13 mouse cellular contexts compared by ENCODE assay signal in genomic region chr13:58111306-58111705, GRCm38 (mm10). TPM values are rescaled to one million over a fixed set of nuclear protein-coding genes. Genes with fewer than 3 reads are reported as not detected.
A peak's percentile ranks its signal among the peaks of the same experiment; 100 is the strongest.
DNase-seq lines count a peak whose midpoint lies in the region; ATAC-seq and TF ChIP-seq lines count a peak whose summit lies in the region.
"Had no signal": no experiment of that assay in that cellular context is flagged by ENCODE, and none has a peak within 500 bp of the region (broad histone marks: within the 10 kb centered on the region; RNA-seq: fewer than 3 reads in every experiment).

No protein-coding gene starts in this region.

- DNase-seq in embryonic facial prominence, embryonic 10.5 days (ENCODE audit: low spot score), result no peak
- DNase-seq in kidney, adult 2 months, result no peak
- no peak for DNase-seq in kidney, adult 18-20 months
- DNase-seq in right cerebral cortex, adult 18-20 months, result peak; percentile 40
- no peak for DNase-seq in right cerebral cortex, postnatal 10 days (ENCODE audit: low spot score in 2 of 2)
- peak; percentile 41 for DNase-seq in right cerebral cortex, postnatal 25 days
- no peak for DNase-seq in adrenal gland, adult 8-10 months
- DNase-seq: heart, postnatal 4 days; kidney, postnatal 4 days; left cerebral cortex, postnatal 4 days; thymus, postnatal 4 days had no signal

- peaks cover 18% of the 10 kb centered on the region for H3K4me1 ChIP-seq in embryonic facial prominence, embryonic 13.5 days
- H3K4me1 ChIP-seq in embryonic facial prominence, embryonic 10.5 days, result peaks cover 22% of the 10 kb centered on the region
- no peaks in the 10 kb centered on the region; the same call in 1 of the 2 replicates for H3K4me1 ChIP-seq in kidney, adult 2 months (ENCODE audit: control insufficient read depth, insufficient read depth, low read length)

- no peak overlapping the region for H3K27ac ChIP-seq in embryonic facial prominence, embryonic 13.5 days
- H3K27ac ChIP-seq in embryonic facial prominence, embryonic 10.5 days (replicated peaks), result no peak overlapping the region
- peak overlapping the region; percentile 62 for H3K27ac ChIP-seq in kidney, adult 2 months (ENCODE audit: insufficient read depth, low read depth, low read length)

- no peaks in the 10 kb centered on the region for H3K27me3 ChIP-seq in embryonic facial prominence, embryonic 13.5 days
- peaks cover 14% of the 10 kb centered on the region for H3K27me3 ChIP-seq in embryonic facial prominence, embryonic 10.5 days (replicated peaks; ENCODE audit: low read depth, poor library complexity, severe bottlenecking)
- H3K27me3 ChIP-seq in kidney, adult 2 months (replicated peaks; ENCODE audit: control insufficient read depth, insufficient read depth, low read length), result no peaks in the 10 kb centered on the region

- no peaks in the 10 kb centered on the region for H3K9me3 ChIP-seq in embryonic facial prominence, embryonic 13.5 days
- no peaks in the 10 kb centered on the region for H3K9me3 ChIP-seq in embryonic facial prominence, embryonic 10.5 days

- no peak overlapping the region for H3K9ac ChIP-seq in embryonic facial prominence, embryonic 13.5 days

- TF ChIP-seq POLR2A in kidney, adult 2 months (IDR thresholded peaks at IDR 0.05; ENCODE audit: low read depth, low read length), result no peak

- ATAC-seq in embryonic facial prominence, embryonic 13.5 days (ENCODE audit: insufficient number of reproducible peaks, insufficient read depth, low FRiP score, low TSS enrichment, low read depth), result no peak
- ATAC-seq: lung, postnatal 0 days had no signal

- no peak overlapping the region for H3K4me3 ChIP-seq in embryonic facial prominence, embryonic 13.5 days
- no peak overlapping the region for H3K4me3 ChIP-seq in embryonic facial prominence, embryonic 10.5 days
- peak overlapping the region; percentile 58 for H3K4me3 ChIP-seq in kidney, adult 2 months (ENCODE audit: insufficient read depth, low read depth, low read length)

- 92% methylated on average over 6 of the region's 6 CpGs for WGBS in embryonic facial prominence, embryonic 13.5 days
- WGBS in embryonic facial prominence, embryonic 10.5 days, result 92% methylated on average over 6 of the region's 6 CpGs
- WGBS in kidney, adult 2 months, result 90% methylated on average over 6 of the region's 6 CpGs

- H3K4me2 ChIP-seq in embryonic facial prominence, embryonic 13.5 days, result peak overlapping the region; percentile 82; the same call in 1 of the 2 replicates

- no peak for TF ChIP-seq CTCF in kidney, adult 2 months (conservative IDR thresholded peaks at IDR 0.05; ENCODE audit: insufficient read depth, insufficient read length, low read depth, low read length)

- H3K36me3 ChIP-seq in embryonic facial prominence, embryonic 13.5 days, result no peaks in the 10 kb centered on the region
- H3K36me3 ChIP-seq in embryonic facial prominence, embryonic 10.5 days (replicated peaks), result no peaks in the 10 kb centered on the region
- no peaks in the 10 kb centered on the region for H3K36me3 ChIP-seq in kidney, adult 2 months (ENCODE audit: control insufficient read depth, insufficient read depth, low read length)

RNA-seq across cellular contexts. Expression of gene Klhl3, which starts 2.1 kb away (rescaled TPM):
- 2.5 and 3.5 TPM in 2 replicates for polyA plus RNA-seq in embryonic facial prominence, embryonic 13.5 days (2015; fragmentation: Nextera tagmentation; extraction: Ambion mirVana)
- 1.7 and 1.8 TPM in 2 replicates for polyA plus RNA-seq in embryonic facial prominence, embryonic 10.5 days (2016; fragmentation: Nextera tagmentation; extraction: Ambion mirVana)
- 24.7 and 26.3 TPM in 2 replicates for polyA plus RNA-seq in kidney, adult 2 months (2012; rRNA removed)
- total RNA-seq in adrenal gland, adult 8-10 months (2022), result 1 to 10 TPM; 1.1 to 4.2 (median 3.2) TPM

RNA-seq across cellular contexts. Expression of gene Hnrnpa0, which starts 17.1 kb away (rescaled TPM):
- polyA plus RNA-seq in embryonic facial prominence, embryonic 13.5 days (2015; fragmentation: Nextera tagmentation; extraction: Ambion mirVana), result 58.5 and 64.2 TPM in 2 replicates
- polyA plus RNA-seq in embryonic facial prominence, embryonic 10.5 days (2016; fragmentation: Nextera tagmentation; extraction: Ambion mirVana), result 44.5 and 52.5 TPM in 2 replicates
- polyA plus RNA-seq in kidney, adult 2 months (2012; rRNA removed), result 38.3 and 46.8 TPM in 2 replicates
- total RNA-seq in adrenal gland, adult 8-10 months (2022), result 100 to 1,000 TPM; 104 to 131 (median 119) TPM

RNA-seq across cellular contexts. Expression of gene Idnk, which starts 46.1 kb away (rescaled TPM):
- polyA plus RNA-seq in embryonic facial prominence, embryonic 13.5 days (2015; fragmentation: Nextera tagmentation; extraction: Ambion mirVana), result 43.8 and 46.3 TPM in 2 replicates
- 43.2 and 43.3 TPM in 2 replicates for polyA plus RNA-seq in embryonic facial prominence, embryonic 10.5 days (2016; fragmentation: Nextera tagmentation; extraction: Ambion mirVana)
- polyA plus RNA-seq in kidney, adult 2 months (2012; rRNA removed), result 21.0 and 27.4 TPM in 2 replicates
- total RNA-seq in adrenal gland, adult 8-10 months (2022), result 10 to 100 TPM; 59.2 to 71.4 (median 63.6) TPM

Comparison
In these comparisons a context has a peak if more than half of its experiments do, and no peak if none do; other contexts are left out.
1. DNase-seq: peak in right cerebral cortex, adult 18-20 months (single experiment) and right cerebral cortex, postnatal 25 days (single experiment); none in embryonic facial prominence, embryonic 10.5 days (single experiment), kidney, adult 2 months (single experiment), kidney, adult 18-20 months (single experiment), right cerebral cortex, postnatal 10 days (0 of 2) and adrenal gland, adult 8-10 months (single experiment).